Comparison of ENCODE assay signal across 10 mouse cellular contexts in the genomic region with DNA sequence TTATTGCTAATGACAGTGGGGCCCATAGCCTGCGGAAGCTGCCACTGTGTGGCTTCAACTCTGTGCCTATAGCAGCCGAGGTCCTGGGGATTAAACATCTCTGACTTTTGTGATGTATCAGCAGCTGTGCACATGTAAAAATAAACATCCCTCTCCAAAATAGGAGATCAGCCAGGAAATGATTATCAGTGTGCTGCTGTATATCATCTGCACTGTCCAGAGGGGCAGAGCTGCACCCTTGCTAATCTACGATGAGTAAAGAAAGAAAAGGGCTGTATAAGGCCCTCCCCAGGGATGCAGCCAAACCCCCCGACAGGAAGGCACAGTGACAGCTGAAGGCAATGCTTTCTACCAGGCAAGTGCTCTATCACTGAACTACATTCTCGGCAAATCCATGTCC. TPM values are rescaled to one million over a fixed set of nuclear protein-coding genes. Genes with fewer than 3 reads are reported as not detected.
DNase-seq lines count a peak whose midpoint lies in the region; ATAC-seq and TF ChIP-seq lines count a peak whose summit lies in the region.
"Had no signal": no experiment of that assay in that cellular context is flagged by ENCODE, and none has a peak within 500 bp of the region (broad histone marks: within the 10 kb centered on the region; RNA-seq: fewer than 3 reads in every experiment).

No protein-coding gene starts in this region.

- peak; percentile 16 for DNase-seq in adrenal gland, postnatal 14 days
- DNase-seq in adrenal gland, adult 18-20 months (ENCODE audit: low spot score in 2 of 2), result no peak
- DNase-seq in kidney, adult 2 months, result no peak
- DNase-seq in kidney, postnatal 25 days, result no peak
- DNase-seq in midbrain, embryonic 14.5 days, result peak; percentile 4
- no peak for DNase-seq in cerebellum, postnatal 36 days

- H3K4me1 ChIP-seq in kidney, adult 2 months (ENCODE audit: control insufficient read depth, insufficient read depth, low read length), result peaks cover 19% of the 10 kb centered on the region; the same call in 1 of the 2 replicates
- H3K4me1 ChIP-seq in midbrain, embryonic 14.5 days (ENCODE audit: control insufficient read depth, insufficient read depth, low read length), result no peaks in the 10 kb centered on the region
- H3K4me1 ChIP-seq in midbrain, embryonic 13.5 days (replicated peaks), result no peaks in the 10 kb centered on the region
- no peaks in the 10 kb centered on the region for H3K4me1 ChIP-seq in stomach, embryonic 16.5 days (ENCODE audit: control insufficient read depth, insufficient read depth, low read length)
- H3K4me1 ChIP-seq: neural tube, embryonic 15.5 days had no signal

- ATAC-seq in midbrain, embryonic 14.5 days (ENCODE audit: low FRiP score, low TSS enrichment), result no peak
- ATAC-seq in midbrain, embryonic 13.5 days, result no peak
- ATAC-seq in stomach, embryonic 16.5 days (ENCODE audit: insufficient read depth, low FRiP score), result no peak

- H3K4me2 ChIP-seq in midbrain, embryonic 14.5 days (ENCODE audit: low read length), result no peak overlapping the region
- no peak overlapping the region for H3K4me2 ChIP-seq in midbrain, embryonic 13.5 days (replicated peaks)
- H3K4me2 ChIP-seq in stomach, embryonic 16.5 days (ENCODE audit: low read depth, low read length), result peak overlapping the region; percentile 29; the same call in 1 of the 2 replicates
- H3K4me2 ChIP-seq: hindbrain, embryonic 14.5 days; neural tube, embryonic 15.5 days had no signal

- TF ChIP-seq CTCF in kidney, adult 2 months (conservative IDR thresholded peaks at IDR 0.05; ENCODE audit: insufficient read depth, insufficient read length, low read depth, low read length), result no peak

- no peak overlapping the region for H3K4me3 ChIP-seq in kidney, adult 2 months (ENCODE audit: insufficient read depth, low read depth, low read length)
- no peak overlapping the region for H3K4me3 ChIP-seq in midbrain, embryonic 14.5 days (replicated peaks; ENCODE audit: low read depth, low read length)
- H3K4me3 ChIP-seq in midbrain, embryonic 13.5 days (replicated peaks), result no peak overlapping the region
- no peak overlapping the region for H3K4me3 ChIP-seq in stomach, embryonic 16.5 days (replicated peaks; ENCODE audit: low read length)
- H3K4me3 ChIP-seq: neural tube, embryonic 15.5 days had no signal

- H3K36me3 ChIP-seq in kidney, adult 2 months (ENCODE audit: control insufficient read depth, insufficient read depth, low read length), result no peaks in the 10 kb centered on the region
- H3K36me3 ChIP-seq in midbrain, embryonic 14.5 days (ENCODE audit: control insufficient read depth, insufficient read depth, low read length), result no peaks in the 10 kb centered on the region
- no peaks in the 10 kb centered on the region for H3K36me3 ChIP-seq in midbrain, embryonic 13.5 days
- no peaks in the 10 kb centered on the region for H3K36me3 ChIP-seq in stomach, embryonic 16.5 days (ENCODE audit: control insufficient read depth, insufficient read depth, low read length)
- H3K36me3 ChIP-seq: neural tube, embryonic 15.5 days had no signal

- TF ChIP-seq POLR2A in kidney, adult 2 months (IDR thresholded peaks at IDR 0.05; ENCODE audit: low read depth, low read length), result no peak

- H3K9me3 ChIP-seq in midbrain, embryonic 14.5 days (ENCODE audit: control insufficient read depth, low read length), result no peaks in the 10 kb centered on the region
- H3K9me3 ChIP-seq in midbrain, embryonic 13.5 days, result no peaks in the 10 kb centered on the region
- H3K9me3 ChIP-seq in stomach, embryonic 16.5 days (replicated peaks; ENCODE audit: control insufficient read depth, low read length), result no peaks in the 10 kb centered on the region
- H3K9me3 ChIP-seq: neural tube, embryonic 15.5 days had no signal

- peak overlapping the region; percentile 87 for H3K27ac ChIP-seq in kidney, adult 2 months (ENCODE audit: insufficient read depth, low read depth, low read length)
- no peak overlapping the region for H3K27ac ChIP-seq in midbrain, embryonic 14.5 days (replicated peaks; ENCODE audit: low read depth, low read length)
- H3K27ac ChIP-seq in midbrain, embryonic 13.5 days, result no peak overlapping the region
- H3K27ac ChIP-seq in stomach, embryonic 16.5 days (ENCODE audit: low read length), result no peak overlapping the region
- H3K27ac ChIP-seq: hindbrain, embryonic 14.5 days; neural tube, embryonic 15.5 days had no signal

- 35% methylated on average over 5 of the region's 5 CpGs for WGBS in kidney, adult 2 months
- WGBS in midbrain, embryonic 14.5 days, result 57% methylated on average over 5 of the region's 5 CpGs
- 57% methylated on average over 5 of the region's 5 CpGs for WGBS in midbrain, embryonic 13.5 days
- 27% methylated on average over 5 of the region's 5 CpGs for WGBS in stomach, embryonic 16.5 days

- no peak overlapping the region for H3K9ac ChIP-seq in midbrain, embryonic 14.5 days (replicated peaks; ENCODE audit: low read length)
- no peak overlapping the region for H3K9ac ChIP-seq in midbrain, embryonic 13.5 days (replicated peaks)
- no peak overlapping the region for H3K9ac ChIP-seq in stomach, embryonic 16.5 days (ENCODE audit: low read length)
- H3K9ac ChIP-seq: hindbrain, embryonic 14.5 days; neural tube, embryonic 15.5 days had no signal

- no peaks in the 10 kb centered on the region for H3K27me3 ChIP-seq in kidney, adult 2 months (replicated peaks; ENCODE audit: control insufficient read depth, insufficient read depth, low read length)
- no peaks in the 10 kb centered on the region for H3K27me3 ChIP-seq in midbrain, embryonic 14.5 days (ENCODE audit: control insufficient read depth, insufficient read depth, low read length)
- no peaks in the 10 kb centered on the region for H3K27me3 ChIP-seq in midbrain, embryonic 13.5 days
- no peaks in the 10 kb centered on the region for H3K27me3 ChIP-seq in stomach, embryonic 16.5 days (ENCODE audit: control insufficient read depth, insufficient read depth, low read length)
- H3K27me3 ChIP-seq: neural tube, embryonic 15.5 days had no signal

RNA-seq across cellular contexts. Expression of a gene that starts 34.8 kb away (rescaled TPM):
- 5.2 and 5.6 TPM in 2 replicates for total RNA-seq in adrenal gland, postnatal 14 days (2021)
- 1 to 10 TPM; 5.5 to 6.1 TPM for total RNA-seq in adrenal gland, adult 18-20 months (2021)
- 1,128 and 1,147 TPM in 2 replicates for polyA plus RNA-seq in kidney, adult 2 months (2012; rRNA removed)
- polyA plus RNA-seq in midbrain, embryonic 14.5 days (2014; fragmentation: Nextera tagmentation; extraction: Ambion mirVana), result 27.8 and 39.6 TPM in 2 replicates
- polyA plus RNA-seq in midbrain, embryonic 13.5 days (2015; fragmentation: Nextera tagmentation; extraction: Ambion mirVana), result 21.8 and 25.7 TPM in 2 replicates
- 22.5 and 47.0 TPM in 2 replicates for polyA plus RNA-seq in stomach, embryonic 16.5 days (2015; fragmentation: Nextera tagmentation; extraction: Ambion mirVana)

Comparison
In these comparisons a context has a peak if more than half of its experiments do, and no peak if none do; other contexts are left out.
1. DNase-seq: peak in adrenal gland, postnatal 14 days (single experiment) and midbrain, embryonic 14.5 days (single experiment); none in adrenal gland, adult 18-20 months (0 of 2), kidney, adult 2 months (single experiment), kidney, postnatal 25 days (0 of 2) and cerebellum, postnatal 36 days (0 of 2).
2. RNA of a gene that starts 34.8 kb away (polyA plus RNA-seq): 1,128 to 1,147 TPM in kidney, adult 2 months; 22.5 to 47.0 TPM in stomach, embryonic 16.5 days, 27.8 to 39.6 TPM in midbrain, embryonic 14.5 days and 21.8 to 25.7 TPM in midbrain, embryonic 13.5 days; every median in the first group is over 10 times any median in the second.